ENCODE assay signal across 15 mouse cellular contexts in the genomic region with DNA sequence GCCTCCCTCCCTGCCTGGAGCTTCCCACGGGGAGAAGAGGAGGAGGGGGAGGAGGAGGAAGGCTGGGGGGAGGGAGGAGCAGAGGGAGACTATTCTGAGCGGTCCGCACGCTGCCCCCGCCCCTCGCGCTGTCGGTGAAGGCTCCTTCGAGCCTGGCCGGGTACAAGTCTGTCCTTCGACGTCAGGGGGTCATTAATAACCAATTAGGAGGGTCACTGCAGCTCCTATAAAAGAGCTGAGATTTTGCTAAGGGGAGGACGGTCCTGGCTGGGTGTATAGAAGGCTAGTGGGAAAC. TPM values are rescaled to one million over a fixed set of nuclear protein-coding genes. Genes with fewer than 3 reads are reported as not detected.
DNase-seq lines count a peak whose midpoint lies in the region; ATAC-seq and TF ChIP-seq lines count a peak whose summit lies in the region.
"Had no signal": no experiment of that assay in that cellular context is flagged by ENCODE, and none has a peak within 500 bp of the region (broad histone marks: within the 10 kb centered on the region; RNA-seq: fewer than 3 reads in every experiment).

No protein-coding gene starts in this region.

- WGBS in hindbrain, embryonic 12.5 days, result under 1% methylated on average over 12 of the region's 13 CpGs
- under 1% methylated on average over 12 of the region's 13 CpGs for WGBS in midbrain, embryonic 13.5 days

- DNase-seq in embryo, embryonic 11 days, result peak; percentile 49
- DNase-seq in right cerebral cortex, adult 2 months (ENCODE audit: low spot score in 2 of 2), result no peak
- no peak for DNase-seq in thymus, adult 18-20 months
- no peak for DNase-seq in cerebellum, postnatal 10 days
- no peak for DNase-seq in spleen, adult 18-20 months
- DNase-seq: adrenal gland, postnatal 25 days; cerebellum, adult 11-12 months; gastrocnemius, postnatal 36 days; heart, postnatal 14 days; liver, postnatal 0 days had no signal

- H3K27ac ChIP-seq in hindbrain, embryonic 12.5 days, result no peak overlapping the region
- H3K27ac ChIP-seq in midbrain, embryonic 13.5 days, result 0 out of 2 replicates have a peak overlapping the region, but pooled peaks have one; percentile 36

- peak overlapping the region; percentile 22 for H3K4me2 ChIP-seq in hindbrain, embryonic 12.5 days (replicated peaks)
- peak overlapping the region; percentile 59 for H3K4me2 ChIP-seq in midbrain, embryonic 13.5 days (replicated peaks)

- H3K4me1 ChIP-seq in E14TG2a.4 (replicated peaks; ENCODE audit: low read depth, low read length), result peaks cover 79% of the 10 kb centered on the region
- H3K4me1 ChIP-seq in hindbrain, embryonic 12.5 days, result peaks cover 65% of the 10 kb centered on the region
- peaks cover 86% of the 10 kb centered on the region for H3K4me1 ChIP-seq in midbrain, embryonic 13.5 days (replicated peaks)

- ATAC-seq in hindbrain, embryonic 12.5 days (ENCODE audit: low FRiP score), result no peak
- 0 out of 2 replicates have a peak, but pooled peaks have one; percentile 9 for ATAC-seq in midbrain, embryonic 13.5 days
- ATAC-seq: liver, postnatal 0 days had no signal

- peak overlapping the region; percentile 39 for H3K4me3 ChIP-seq in E14TG2a.4 (replicated peaks; ENCODE audit: low read length)
- peak overlapping the region; percentile 19 for H3K4me3 ChIP-seq in hindbrain, embryonic 12.5 days
- peak overlapping the region; percentile 40 for H3K4me3 ChIP-seq in midbrain, embryonic 13.5 days (replicated peaks)

- H3K9ac ChIP-seq in hindbrain, embryonic 12.5 days, result 0 out of 2 replicates have a peak overlapping the region, but pooled peaks have one; percentile 18
- no peak overlapping the region for H3K9ac ChIP-seq in midbrain, embryonic 13.5 days (replicated peaks)
- H3K9ac ChIP-seq: liver, postnatal 0 days had no signal

- no peak for TF ChIP-seq CTCF in E14TG2a.4 (conservative IDR thresholded peaks at IDR 0.05; ENCODE audit: low read length)

- H3K9me3 ChIP-seq in E14TG2a.4 (ENCODE audit: low read length), result no peaks in the 10 kb centered on the region
- H3K9me3 ChIP-seq in hindbrain, embryonic 12.5 days (replicated peaks), result no peaks in the 10 kb centered on the region
- H3K9me3 ChIP-seq in midbrain, embryonic 13.5 days, result no peaks in the 10 kb centered on the region

- peaks cover 100% of the 10 kb centered on the region for H3K27me3 ChIP-seq in E14TG2a.4 (ENCODE audit: insufficient read depth, low read length)
- H3K27me3 ChIP-seq in hindbrain, embryonic 12.5 days, result peaks cover 99% of the 10 kb centered on the region
- peaks cover 97% of the 10 kb centered on the region for H3K27me3 ChIP-seq in midbrain, embryonic 13.5 days

- no peaks in the 10 kb centered on the region for H3K36me3 ChIP-seq in E14TG2a.4 (ENCODE audit: insufficient read depth, low read length)
- H3K36me3 ChIP-seq in hindbrain, embryonic 12.5 days, result no peaks in the 10 kb centered on the region
- 0 out of 2 replicates have a peak, but pooled peaks cover 3% of the 10 kb centered on the region for H3K36me3 ChIP-seq in midbrain, embryonic 13.5 days

RNA-seq across cellular contexts. Expression of a gene that starts 0.4 kb away (rescaled TPM):
- 6.7 and 10.4 TPM in 2 replicates for polyA plus RNA-seq in hindbrain, embryonic 12.5 days (2016; fragmentation: Nextera tagmentation; extraction: Ambion mirVana)
- polyA plus RNA-seq in midbrain, embryonic 13.5 days (2015; fragmentation: Nextera tagmentation; extraction: Ambion mirVana), result 4.0 and 8.5 TPM in 2 replicates
- polyA plus RNA-seq: kidney, embryonic 14.5 days; liver, postnatal 0 days; stomach, embryonic 14.5 days had no signal

RNA-seq across cellular contexts. Expression of a gene that starts 31.1 kb away (rescaled TPM):
- polyA plus RNA-seq in hindbrain, embryonic 12.5 days (2016; fragmentation: Nextera tagmentation; extraction: Ambion mirVana), result 46.4 and 49.4 TPM in 2 replicates
- 45.7 and 49.1 TPM in 2 replicates for polyA plus RNA-seq in midbrain, embryonic 13.5 days (2015; fragmentation: Nextera tagmentation; extraction: Ambion mirVana)

RNA-seq across cellular contexts. Expression of a gene that starts 48.8 kb away (rescaled TPM):
- polyA plus RNA-seq in hindbrain, embryonic 12.5 days (2016; fragmentation: Nextera tagmentation; extraction: Ambion mirVana), result 44.7 and 47.2 TPM in 2 replicates
- 25.3 and 27.0 TPM in 2 replicates for polyA plus RNA-seq in midbrain, embryonic 13.5 days (2015; fragmentation: Nextera tagmentation; extraction: Ambion mirVana)
